Mouse (Mus musculus): Measurements from ENCODE around the gene Gphn.
"Not testable (repeated sequence)": the region's sequence is repeated elsewhere in the genome, so short reads cannot be mapped to it uniquely, and the experiment has no call there.

Gphn gene

DNA sequence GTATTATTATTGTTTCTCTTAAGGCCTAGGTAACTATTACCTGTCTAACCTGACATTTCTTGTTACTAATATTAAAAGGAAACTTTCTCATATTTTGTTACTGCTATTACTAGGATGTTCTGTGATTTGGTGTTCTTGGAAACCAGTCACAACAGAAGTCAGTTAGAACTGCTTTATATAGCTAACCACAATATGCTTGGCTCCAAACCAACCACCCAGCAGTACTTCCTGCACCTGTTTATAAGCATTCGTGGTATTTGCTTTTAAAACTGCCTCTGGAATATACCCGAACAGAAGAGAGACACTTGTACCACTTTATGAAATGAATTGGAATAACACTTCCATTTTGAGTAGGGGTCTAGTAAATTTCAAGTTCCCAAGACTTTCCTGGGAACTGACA is 130.3 kb downstream of the Gphn start:
- no peak for DNase-seq (ENCODE audit: low read depth, low spot score)

DNA sequence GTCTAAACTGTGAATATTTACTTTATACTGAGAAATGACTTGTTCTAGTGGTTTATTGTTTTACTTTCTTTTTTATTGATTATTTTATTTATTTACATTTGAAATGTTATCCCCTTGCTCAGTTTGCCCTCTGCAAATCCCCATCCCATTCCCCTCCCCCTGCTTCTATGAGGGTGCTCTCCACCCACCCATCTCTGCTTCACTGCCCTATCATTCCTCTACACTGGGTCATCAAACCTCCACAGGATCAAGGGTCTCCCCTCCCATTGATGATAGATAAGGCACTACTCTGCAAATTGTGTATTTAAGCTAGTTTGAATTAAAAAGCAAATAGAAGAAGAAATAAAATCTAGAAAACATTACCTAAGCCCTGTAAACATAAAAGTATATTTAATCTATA is 163.1 kb downstream of the Gphn start:
- DNase-seq (ENCODE audit: low read depth, low spot score) = no peak

DNA sequence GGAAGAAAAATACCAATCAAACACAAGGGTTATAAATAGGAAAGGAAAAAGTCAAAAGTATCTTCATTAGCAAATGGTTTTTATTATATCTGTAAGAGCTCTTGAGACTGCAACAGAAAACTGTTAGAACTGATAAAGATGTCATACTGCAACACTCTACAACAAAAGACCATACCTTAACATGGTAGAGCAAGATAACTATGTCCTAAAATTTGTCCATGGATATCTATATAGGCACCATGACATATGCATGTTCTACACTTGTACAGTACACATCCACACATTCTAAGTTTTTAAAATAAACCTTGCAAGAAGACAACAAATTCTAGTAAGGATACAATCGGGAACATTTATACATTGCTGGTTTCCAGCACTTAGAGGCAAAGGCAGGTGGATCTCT is 169.1 kb downstream of the Gphn start:
- no peak for DNase-seq (ENCODE audit: low read depth, low spot score)

DNA sequence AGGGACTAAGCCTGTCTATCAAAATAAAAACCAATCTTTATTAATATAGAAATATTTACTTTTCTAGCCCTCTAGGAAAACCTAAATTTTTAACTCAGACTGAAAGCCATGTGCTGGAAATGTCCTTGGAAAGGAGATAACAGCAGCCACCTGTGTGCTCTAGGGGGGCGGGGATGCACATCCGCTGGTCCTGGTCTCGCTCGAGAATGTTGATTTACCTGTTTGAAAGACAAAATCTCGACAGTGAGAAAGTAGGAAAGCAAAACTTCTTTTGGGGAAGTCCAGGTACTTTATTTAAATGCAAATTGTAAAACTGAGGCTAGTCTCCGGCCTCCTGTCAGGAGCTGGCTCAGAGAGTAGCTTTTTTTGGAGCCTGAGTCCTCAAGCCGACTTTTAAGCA is 181.3 kb downstream of the Gphn start:
- DNase-seq (ENCODE audit: low read depth, low spot score) = not testable (repeated sequence)

DNA sequence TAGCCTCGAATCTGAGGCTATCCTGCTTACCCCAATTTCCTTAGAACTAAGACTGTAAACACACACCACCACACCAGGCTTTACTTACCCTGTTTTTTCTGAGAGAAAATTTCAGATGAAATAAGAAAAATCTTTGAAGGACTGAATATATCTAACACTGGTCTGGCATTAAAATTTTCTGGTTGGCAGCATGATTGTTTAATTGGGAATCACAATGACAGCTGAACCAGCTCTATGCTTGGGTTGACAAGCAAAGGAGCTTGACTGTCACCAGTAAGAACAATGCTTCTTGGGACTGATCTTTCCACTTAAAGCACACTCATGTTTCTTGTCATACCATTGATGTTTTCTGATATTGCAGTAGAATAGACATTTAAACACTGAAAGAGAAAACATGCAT is 296.0 kb downstream of the Gphn start:
- DNase-seq (ENCODE audit: low read depth, low spot score) = no peak

DNA sequence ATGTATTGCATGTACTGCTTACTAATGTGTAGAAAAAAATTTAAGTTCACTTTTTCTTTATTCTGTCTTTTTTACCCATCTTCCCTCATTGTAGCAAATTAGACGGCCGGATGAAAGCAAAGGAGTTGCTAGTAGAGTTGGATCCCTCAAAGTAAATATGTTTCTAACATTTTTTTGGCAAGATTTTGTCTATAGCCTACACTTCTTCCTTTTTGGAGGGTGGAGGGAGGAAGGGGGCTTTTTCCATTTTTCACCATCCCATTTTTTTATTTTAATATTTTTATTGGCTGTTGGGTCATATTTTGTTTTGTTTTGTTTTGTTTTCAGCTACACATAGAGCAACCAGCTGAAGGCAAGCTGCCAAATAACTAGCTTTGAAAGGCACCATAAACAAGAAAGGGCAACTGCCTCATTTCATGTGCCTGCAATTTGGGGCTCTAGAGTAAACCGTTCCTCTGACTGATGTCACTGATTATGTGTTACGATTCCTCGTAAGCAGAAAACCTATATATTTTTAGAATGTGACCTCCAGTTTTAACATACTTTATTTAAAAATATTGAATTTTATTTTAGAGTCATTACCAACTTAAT is 296.7 kb downstream of the Gphn start:
- no peak for DNase-seq (ENCODE audit: low read depth, low spot score)

DNA sequence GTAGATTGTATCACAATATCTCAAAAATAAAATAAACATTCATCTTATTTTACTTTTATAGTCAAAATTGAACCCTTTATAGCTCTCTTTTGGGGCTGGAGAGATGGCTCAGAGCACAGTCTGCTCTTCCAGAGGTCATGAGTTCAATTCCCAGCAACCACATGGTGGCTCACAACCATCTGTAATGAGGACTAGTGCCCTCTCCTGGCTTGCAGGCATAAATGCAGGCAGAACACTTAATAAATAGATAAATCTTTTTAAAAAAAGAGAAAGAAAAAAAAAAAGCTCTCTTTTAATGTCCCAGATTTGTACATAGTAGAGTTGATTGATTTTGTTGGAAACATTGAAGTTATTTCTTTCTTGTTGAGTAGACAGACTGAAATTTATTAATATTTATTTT is 311.4 kb downstream of the Gphn start:
- DNase-seq (ENCODE audit: low read depth, low spot score) = not testable (repeated sequence)

DNA sequence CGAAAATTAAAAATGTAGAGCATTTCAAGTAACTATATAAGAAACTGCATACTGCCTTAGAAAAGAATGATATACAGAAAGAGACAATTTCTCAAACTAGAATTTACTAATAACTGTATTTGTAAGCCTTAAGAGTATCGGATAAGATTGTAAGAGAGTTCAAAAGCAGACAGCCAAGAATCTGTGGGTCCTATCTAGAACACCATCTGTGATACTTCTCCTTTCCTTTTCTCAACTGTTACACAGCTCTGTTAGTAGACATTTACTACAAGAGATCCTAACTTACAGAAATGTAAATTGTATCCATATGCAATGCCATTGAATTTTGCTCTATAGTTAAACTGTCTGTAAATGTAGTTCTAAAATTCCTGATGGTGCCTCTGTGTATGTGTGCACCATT is 324.7 kb downstream of the Gphn start:
- no peak for DNase-seq (ENCODE audit: low read depth, low spot score)

DNA sequence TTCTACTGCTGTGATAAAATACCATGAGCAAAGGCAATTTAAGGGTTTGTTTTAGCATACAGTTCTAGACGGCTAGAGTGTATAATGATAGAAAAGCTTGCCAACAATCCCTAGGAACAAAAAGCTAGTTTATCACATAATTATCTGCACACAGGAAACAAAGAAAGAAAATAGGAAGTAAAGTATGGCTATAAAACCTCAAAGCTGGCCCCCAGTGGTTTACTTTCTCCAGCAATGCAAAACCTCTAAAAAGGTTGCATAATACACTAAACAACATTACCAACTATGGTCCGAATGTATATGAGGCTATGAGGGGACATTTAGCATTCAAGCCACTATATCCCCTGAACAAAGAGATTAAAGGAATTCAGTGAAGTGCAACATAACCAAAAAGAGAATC is 405.6 kb downstream of the Gphn start:
- DNase-seq (ENCODE audit: low read depth, low spot score) = no peak

DNA sequence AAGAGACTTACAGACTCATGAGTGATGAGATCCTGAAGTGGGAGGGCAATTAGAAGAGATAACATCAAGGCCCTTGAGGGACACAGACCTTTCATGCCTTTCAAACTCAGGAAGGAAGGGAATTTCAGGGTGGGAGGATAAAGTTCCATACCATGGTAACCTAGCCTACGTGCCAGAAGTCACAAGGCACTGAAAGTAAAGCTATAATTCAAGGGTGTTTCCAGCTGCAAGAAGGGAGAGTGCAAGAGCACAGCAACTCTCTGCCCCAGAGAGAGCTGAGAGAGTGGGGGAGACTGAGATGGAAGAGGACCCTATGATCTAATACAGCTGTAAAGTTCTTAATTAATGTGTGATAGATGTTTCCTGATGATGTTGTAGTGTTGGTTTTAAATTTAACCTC is 413.3 kb downstream of the Gphn start:
- no peak for DNase-seq (ENCODE audit: low read depth, low spot score)

DNA sequence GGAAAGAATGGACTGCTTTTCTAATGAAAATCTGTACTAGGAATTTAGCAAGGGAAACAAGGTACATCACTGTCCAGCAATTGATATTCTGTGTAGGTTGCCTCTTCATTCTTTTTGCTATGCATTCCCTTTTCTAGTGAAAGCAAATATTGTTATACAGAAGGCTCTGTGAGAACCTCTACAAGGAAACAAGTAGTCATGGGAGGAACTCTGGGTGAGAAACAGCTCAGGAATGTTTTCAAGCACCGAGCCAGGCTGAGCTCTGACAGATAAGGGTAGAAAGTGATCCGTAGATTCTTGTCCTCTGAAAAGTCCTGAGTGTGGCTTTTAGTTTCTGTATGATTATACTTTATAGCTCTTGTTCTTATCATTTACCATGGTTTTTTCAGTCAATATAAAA is 413.9 kb downstream of the Gphn start:
- no peak for DNase-seq (ENCODE audit: low read depth, low spot score)

DNA sequence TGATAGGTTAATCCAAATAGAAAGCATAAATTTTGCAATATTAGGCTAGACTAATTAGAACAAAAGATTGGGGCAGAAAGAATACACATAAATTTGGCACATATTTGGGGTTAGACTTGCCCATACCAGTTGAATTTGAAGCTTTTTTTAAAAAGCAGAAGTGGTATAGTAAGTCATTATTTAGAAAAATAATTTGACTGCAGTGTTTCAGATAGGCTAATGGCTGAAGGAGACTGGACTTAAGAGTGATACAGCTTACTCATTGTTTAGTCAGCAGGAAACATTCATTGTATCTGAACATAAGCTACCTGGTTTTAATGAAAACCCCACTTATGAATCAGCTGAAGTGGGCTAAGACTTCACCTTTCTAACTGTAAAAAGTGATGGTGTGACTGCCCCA is 415.0 kb downstream of the Gphn start:
- DNase-seq (ENCODE audit: low read depth, low spot score) = no peak

DNA sequence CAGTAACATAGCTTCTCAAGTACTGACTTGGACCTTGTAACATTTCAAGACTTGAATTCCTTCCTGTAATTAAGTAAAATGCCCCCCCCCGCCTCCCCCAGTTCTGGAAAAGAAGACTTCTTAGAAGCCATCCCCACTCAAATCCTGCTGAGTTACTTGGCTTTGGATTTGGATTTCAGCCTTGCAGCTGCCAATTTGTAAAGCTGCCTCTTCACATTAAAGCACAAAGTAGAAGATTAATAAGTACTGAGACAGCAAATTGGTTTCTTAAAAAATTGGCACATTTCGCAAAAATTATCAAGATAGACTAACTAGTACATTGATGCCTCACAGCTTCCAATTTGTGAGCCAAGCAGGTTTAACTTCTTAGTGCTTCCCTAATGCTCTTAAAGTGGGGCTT is 417.5 kb downstream of the Gphn start:
- DNase-seq (ENCODE audit: low read depth, low spot score) = peak; percentile 5

DNA sequence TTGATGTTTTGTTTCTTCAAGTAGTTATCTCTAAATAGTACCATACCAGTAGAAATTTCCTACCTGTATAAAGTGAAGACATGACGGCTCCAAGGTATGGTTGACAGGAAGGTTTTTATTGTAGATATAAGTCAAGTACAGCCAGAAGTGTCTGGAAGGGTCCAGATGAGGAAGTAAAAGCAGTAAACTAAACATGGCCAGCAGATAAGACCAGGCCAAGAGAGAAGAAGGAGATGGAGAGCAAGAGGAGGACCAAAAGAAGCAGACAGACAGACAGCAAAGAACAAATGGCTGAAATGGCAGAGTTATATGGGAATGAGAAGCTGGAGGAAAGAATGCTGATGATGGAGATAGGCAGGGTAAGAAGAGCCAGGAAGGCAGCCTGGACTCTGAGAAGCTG is 419.1 kb downstream of the Gphn start:
- no peak for DNase-seq (ENCODE audit: low read depth, low spot score)

DNA sequence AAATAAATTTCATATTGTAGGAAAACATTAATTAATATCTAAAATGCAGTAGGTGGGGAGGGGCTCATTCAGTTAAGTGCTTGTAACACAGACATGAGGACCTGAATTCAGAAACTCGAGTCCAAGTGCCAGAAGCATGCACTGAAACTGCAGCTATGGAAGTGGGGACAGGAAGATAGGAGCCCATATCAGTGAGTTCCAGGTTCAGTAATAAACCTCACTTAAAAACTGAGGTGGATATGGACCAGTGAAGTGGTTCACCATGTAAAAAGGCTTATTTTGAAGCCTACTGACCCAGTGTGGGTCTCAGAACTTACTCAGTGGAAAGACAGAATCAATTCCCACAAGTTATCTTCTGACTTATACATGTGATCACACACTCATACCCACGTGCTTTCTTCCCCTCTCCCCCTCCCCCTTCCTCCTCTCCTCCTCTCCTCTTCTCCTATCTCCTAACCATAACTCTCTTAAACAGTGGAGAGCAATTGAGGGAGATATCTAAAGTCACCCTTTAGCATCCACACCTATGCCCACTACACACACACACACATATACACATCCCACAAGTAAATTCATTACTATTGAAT is 433.6 kb downstream of the Gphn start:
- no peak for DNase-seq (ENCODE audit: low read depth, low spot score)

DNA sequence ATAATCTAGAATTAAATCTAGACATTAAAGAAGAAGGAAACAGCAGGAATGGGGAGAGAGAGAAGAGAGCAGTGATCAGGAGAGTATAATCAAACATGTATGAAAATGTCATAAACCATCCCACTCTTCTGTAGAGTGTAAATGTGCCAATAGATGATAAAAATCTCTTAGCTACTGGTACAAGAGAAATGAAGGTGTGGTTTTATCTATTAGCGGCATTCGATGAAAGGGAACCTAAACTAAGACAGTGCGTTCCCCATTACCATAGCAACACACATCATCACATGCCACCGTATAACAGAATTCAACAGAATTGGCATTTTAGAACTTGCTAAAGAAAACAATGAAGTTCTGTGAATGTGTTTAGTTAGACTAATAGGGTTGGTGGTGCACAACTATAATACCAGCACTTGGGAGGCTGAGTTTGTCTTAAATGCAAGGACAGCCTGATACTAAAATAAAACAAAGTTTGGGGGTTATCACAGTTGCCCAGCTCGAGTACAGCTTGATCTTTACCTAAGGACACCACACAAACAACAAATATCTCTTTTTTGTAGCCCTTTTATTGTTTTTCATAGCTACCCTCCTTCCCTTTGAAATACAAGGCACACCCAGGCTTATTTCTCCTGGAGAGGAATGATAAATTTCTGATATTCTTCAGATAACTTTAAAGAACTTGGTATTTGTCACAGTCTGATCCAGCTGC is 452.1 kb downstream of the Gphn start:
- DNase-seq (ENCODE audit: low read depth, low spot score) = no peak

DNA sequence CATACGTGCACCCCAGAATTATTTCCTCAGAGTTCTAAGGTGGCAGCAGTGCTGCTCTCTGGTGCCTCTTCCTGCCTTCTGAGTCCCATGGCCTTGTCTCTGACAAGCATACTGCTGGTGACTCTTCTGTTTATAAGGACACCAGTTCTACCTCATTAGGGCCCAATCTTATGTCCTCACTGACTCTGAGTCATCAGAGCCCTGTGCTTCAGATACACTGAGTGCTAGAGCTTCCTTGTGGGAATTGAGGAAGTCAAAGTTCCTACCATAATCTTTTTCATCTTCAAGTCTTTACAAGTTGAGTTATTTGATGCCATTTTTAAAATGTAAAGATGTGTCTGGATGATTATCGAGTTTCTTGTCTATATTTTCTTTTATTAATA is 452.6 kb downstream of the Gphn start:
- DNase-seq (ENCODE audit: low read depth, low spot score) = no peak

DNA sequence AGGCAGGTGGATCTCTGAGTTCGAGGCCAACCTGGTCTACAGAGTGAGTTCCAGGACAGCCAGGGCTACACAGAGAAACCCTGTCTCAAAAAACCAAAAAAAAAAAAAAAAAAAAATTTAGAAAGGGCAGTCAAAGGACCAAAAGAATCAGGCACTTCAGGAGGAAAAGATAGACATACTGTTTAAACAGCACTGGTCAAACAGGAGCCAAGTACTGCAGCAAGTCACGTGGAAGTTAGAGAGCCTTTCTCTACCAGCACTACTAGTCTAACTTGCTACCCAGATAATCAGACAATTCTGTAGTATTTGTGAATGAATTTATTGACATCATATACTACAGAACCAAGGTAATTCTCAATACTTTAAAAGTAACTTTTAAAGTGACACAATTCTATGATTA is 454.9 kb downstream of the Gphn start:
- no peak for DNase-seq (ENCODE audit: low read depth, low spot score)

DNA sequence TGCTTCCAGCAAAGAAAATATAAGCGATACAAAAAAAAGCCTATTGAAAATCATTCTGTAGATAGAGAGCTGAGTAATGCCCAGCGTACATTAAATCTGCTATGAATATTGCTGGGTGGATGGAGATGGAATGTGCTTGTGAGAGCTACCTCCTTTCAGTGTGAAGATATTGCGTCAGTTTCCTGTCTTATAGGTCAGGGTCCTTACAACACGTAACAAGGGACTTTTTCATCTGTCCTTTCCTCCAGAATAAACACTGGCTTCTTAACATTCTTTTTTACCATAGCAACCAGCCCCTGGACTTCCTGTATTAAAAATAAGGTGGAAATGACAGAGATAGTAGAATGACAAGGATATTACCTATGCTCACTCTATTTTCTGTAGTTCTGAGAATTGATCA is 456.1 kb downstream of the Gphn start:
- no peak for DNase-seq (ENCODE audit: low read depth, low spot score)

DNA sequence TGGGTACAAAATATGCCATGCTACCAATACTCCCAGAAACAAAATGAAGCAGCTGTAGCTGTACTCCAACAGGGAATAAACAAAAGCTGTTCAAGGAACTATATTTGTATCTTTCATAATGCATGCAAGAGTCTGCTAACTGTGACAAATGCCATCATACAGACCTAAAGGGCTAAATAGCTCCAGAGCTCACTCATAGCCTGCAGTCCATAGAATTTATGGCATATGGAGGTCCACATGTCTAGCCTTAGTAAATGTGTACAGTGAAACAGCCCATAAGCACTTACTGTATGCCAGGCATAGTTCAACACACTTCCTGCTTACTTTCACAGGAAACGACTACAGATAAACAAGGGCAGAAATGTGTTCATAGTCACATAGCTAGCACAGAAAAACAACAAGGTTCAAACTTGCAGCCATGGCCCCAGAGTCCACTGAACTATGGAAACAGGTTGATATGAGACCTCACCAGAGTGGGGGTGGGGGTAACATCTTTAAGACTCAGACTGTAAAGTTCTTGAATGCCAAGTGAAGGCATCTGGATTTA is 459.6 kb downstream of the Gphn start:
- DNase-seq (ENCODE audit: low read depth, low spot score) = no peak

DNA sequence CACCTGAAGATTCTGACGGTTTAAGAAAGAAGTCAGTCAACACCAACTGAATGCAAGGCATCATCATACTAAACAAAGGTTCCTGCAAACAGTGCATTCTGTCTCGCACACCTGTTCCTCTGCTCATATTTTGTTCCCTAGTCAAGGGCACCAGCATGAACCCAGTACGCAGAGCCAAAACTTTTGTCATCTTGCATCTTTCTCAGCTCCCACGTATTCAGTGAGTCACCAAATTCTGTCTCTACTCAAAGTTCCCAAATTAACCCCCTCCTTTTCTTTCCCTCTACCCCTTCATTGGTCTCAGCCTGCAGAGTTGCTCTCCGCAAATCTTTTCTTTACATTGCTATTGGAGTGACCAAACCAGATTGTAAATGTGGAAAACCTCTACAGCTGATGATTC is 462.7 kb downstream of the Gphn start:
- DNase-seq (ENCODE audit: low read depth, low spot score) = peak; percentile 28

DNA sequence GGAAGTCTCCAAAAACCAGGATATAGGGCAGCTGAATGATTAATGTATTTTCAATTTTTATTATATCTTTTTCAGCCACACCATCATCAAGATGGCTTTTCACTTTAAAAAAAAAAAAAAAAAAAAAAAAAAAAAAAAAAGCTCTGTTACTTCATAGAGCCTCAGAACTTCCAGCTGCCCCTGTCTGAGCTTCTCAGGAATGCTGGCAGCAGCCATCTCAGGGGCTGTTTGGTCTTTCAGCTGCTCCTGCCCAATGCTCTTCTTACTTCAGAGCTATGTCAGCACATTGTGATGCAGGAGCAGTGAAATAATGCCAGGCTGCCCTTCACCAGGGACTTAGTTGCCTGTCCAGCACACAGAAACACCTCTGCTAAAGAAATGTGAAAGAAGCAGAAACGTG is 465.1 kb downstream of the Gphn start, which contains the start of gene Fam71d:
Fam71d (plus strand) TSS at position 211 of the 400 bp plus-strand sequence.
- DNase-seq (ENCODE audit: low read depth, low spot score) = no peak

DNA sequence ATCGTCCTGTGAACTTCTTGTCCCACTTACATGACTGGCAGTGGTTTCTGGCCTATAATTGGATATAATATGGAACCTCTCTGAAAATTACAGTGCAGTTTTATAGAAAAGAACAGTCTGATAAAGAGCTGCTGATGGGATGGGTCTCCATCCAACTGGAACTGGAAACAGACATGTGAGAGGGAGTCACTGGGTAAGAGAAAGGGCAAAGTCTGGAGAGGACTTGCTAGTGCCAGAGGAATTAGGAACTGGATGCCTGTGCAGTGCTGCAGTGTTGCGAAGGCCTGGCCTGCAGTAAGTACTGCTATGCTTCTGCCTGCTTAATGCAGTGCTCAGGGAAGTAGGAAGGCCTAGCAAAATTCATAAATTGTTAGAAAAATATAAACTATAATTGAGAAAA is 467.1 kb downstream of the Gphn start:
- no peak for DNase-seq (ENCODE audit: low read depth, low spot score)
